Mouse (Mus musculus) heart, postnatal 4 days (tissue): ENCODE measurements around the gene Gmpr. TPM values are rescaled to one million over a fixed set of nuclear protein-coding genes. Genes with fewer than 3 reads are reported as not detected.

Source experiments
- DNase-seq: peaks from one replicate; pipeline ENCODE4 v3.0.0; 2021
- total RNA-seq, 2 experiments: library from RNA; stranded (reverse); gene quantifications; 2 replicates each; pipeline ENCODE4 v1.2.3; 2021

The Gmpr gene
- total RNA-seq, 2 experiments from 2014 or later: 161 to 187 TPM

DNA sequence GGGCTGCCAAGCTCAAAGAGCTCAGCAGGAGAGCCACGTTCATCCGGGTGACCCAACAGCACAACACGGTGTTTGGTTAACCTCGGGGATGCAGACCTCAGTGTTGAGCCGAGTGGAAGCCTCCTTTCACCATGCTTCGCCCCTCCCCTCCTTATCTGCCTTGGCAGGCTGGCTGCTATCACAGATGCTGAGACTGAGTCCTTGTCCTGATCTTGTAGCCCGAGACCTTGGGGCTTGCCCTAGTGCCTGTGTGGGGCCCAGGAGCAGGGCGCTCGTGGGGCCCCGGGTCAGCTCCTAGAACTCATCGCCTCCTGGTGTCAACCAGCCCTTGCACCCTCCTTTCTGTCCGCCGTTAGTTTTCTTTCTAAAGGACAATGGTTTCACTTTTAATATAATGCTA lies 38.7 kb downstream of the Gmpr start:
- DNase-seq: no peak

DNA sequence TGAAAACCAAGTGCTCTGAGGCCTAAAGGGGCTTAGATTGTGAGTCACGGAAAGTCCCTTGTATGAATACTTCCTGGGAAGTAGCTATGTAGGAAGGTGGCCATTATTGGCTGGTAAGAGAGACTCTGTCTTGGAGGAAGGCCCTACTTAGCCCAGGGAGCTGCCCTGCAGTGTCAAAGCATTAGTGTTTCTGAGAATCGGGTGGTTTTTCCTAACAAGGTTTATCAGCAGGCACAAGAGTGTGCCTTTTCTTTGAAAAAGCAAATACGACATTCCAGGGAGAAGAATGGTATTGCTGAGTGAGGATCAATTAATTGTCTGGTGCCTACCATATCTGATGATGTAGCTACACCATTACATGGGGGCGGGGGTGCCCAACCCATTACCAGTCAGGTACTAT lies 39.7 kb downstream of the Gmpr start:
- DNase-seq: no peak

DNA sequence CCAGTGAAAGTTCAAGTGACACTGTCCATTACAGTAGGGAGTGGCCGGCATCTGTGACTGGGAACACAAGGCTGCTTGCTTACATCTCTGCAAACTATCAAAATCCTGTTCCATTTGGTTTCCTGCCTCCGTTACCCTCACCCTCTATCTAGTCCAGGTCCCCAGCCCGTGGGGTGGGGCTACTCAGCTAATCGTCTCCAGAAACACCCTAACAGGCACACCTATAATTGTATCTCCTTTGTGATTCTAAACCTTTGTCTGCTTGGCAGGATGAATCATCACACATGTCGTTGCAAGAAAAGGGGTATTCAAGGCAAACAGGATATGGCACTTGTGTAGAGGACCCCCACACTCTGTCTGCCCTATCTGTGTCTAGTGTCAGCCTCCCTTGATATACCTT lies 40.3 kb downstream of the Gmpr start:
- no peak for DNase-seq

DNA sequence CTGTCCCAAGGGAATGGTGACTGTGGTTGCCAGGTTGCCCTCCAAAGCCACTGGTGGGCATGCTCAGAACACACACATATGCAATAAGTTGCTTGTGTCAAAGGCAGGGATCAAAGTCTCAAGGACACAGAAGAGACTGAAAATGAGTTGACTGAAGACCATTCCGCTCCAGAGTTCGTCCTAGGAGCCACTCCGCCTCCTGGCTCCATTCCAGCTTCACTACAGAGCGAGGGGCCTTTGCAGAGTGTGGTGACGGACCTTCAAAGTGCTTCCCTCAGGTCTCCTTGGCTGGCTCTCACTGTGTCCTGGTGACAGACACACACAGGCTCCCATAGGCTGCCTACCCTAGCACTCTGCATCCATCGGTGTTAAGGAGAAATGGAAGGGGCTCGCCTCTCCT lies 46.4 kb downstream of the Gmpr start:
- DNase-seq: peak; percentile 43

DNA sequence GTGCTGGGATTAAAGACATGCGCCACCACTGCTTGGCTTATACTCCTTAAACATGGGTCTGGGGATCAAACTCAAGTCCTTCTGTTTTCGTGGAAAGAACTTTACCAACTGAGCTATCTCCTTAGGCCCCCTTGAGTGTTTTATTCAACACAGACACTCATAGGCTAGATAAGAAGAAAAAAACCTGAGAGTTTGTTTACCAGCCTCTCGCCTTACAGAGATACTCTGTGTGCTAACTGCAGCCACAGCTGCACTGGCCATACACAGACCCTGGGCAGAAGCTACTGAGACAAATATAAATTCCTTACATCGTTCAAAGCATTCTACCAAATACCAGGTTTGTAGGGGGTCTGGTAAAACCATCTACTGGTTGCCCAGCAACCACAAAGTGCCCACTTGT lies 51.1 kb downstream of the Gmpr start:
- DNase-seq: no peak

DNA sequence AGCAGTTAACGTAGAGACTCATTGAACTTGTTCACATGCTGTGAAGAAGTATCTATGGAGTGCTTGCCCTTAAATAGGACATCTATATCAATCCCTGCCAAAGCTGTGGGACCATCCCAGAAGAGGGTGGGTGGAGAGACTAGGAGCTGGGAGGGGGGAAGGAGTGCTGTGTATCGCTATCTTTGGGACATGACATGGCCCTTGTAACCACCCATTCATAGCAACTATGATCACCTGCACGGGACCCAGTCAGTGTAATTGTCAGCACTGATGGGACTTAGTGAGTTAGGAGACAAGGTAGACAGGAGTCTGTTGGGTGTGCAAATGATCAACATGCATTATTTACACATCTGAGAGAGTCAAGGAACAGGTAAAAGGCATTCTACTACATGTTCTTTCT lies 52.0 kb downstream of the Gmpr start:
- DNase-seq: no peak

DNA sequence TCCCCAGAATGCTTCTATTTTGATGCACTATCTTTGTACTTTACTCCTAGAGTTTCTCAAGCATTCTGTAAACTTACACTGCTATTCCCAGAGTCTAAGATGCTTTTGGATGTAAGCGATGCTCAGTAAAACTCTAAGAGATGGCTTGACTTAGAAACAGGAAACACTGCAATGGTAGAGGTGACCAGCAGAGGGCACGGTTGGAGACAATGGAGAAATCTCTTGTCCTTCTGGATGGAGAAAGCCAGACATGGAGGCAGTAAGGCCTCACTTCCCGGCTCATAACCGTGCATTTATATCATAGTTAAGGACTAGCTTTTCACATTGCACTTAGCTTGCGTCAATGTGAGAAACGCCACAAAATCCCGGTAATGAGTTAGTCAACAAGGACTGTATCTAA lies 53.3 kb downstream of the Gmpr start:
- no peak for DNase-seq

DNA sequence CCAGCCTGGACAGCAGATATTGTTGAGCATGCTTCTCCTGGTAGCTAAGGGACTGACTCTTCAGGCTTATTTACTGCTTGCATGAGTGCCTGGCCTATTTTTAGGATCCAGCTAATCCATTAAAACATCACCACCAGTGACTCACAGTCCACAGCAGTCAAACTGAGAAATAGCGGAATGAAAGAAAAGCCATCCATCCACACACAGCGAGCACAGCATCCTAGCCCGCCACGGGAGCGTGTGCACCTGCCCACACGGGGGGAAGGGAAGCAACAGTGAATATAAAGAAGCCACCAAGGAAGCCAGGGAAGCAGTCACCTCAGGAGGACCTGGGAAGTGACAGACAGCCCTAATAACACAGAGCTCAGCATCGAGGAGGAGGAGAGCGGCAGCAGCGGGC lies 54.8 kb downstream of the Gmpr start:
- no peak for DNase-seq

DNA sequence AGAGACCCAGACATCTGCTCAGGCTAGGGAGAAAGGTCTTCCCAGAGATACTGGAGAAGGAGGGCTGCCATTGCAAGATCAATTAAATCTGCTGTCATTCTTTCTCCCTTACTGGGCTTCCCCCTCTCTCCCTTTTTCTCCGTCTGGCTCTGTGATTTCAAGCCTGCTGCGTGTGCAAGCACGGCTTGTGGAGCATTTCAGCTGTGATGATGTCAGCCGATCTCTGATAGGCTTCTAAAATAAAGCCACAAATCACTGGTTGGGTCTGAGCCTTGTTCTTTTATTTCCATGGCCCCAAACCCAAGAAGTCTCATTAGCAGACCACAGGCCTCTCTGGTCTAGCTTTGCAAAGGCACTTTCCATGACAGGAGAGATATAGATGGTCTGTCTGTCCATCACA lies 57.7 kb downstream of the Gmpr start:
- no peak for DNase-seq

DNA sequence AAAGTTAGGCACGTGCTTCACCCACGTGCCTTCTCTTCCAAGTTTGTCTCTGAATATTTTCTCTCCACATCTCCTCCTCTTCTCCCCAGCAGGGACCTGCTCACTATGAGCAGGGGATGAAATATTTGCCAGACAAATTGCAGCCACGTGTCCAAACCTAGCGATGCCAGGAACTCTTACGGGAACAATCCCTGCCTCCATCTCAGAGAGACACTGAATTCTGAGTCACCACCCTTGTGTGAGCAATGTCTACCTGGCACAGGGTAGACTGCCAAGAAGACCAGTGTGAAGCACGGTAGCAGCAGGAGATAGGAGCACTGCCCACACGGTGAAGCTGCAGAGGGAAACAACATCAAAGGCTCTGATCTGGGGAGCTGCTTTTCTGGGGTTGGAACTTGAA lies 62.7 kb downstream of the Gmpr start:
- peak; percentile 29 for DNase-seq

DNA sequence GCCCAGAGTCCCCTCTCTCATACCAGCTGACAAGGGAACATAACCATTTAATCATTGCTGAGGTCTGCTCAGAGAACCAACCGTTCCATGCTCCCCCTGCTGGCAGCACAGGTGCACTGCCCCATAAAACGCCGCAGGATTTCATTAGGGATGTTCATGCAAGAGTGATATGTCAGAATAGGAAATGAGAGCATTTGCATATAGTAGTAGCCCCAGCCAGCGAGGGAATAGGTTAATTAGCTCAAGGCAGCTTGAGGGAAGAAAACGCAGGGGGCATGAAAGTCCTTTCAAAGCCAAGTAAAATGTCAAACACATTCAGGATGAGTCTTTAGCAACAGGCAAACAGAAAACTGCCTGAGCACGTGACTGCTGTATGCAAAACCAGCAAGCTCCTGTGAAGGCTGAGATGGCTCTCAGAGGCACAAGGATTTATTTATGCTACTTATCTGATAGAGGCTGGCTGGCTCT lies 64.6 kb downstream of the Gmpr start:
- DNase-seq: peak; percentile 90

DNA sequence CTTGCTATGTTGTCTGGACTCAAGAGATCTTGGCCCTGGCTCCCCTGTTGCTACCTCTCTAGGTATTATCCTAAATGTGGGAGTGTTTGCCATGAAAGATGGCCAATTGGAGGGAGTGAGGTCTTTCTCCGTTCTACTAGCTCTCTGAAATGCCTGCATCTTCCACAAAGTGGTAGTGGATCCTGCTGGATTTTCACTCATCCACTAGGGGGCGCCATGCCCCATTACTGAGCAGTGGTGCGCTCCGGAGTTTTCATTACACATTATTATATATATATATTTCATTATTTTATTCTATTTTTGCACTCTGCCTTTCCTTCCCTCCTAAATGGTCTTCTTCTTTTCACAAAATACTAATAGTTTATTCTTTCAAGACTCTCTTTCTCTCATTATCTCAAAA lies 65.5 kb downstream of the Gmpr start:
- peak; percentile 83 for DNase-seq

DNA sequence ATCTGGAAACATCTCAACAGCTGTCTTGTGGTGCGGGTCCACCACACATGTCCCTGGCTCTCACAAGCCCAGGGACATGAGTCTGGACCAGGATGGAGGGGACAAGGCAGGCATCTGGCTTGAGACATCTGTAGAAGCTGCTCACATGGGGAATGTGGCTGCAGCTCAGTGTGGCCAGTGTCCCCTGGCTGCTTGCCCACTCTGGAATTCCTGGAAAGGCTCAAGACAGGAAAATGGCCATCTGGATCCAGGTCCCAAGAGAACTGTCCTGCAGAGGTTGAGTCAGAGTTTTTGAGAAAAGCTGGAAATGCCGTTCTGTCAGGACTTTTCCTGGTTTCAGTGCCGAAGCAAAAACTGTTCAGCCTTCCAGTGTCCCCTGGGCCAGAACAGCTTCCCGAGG lies 68.9 kb downstream of the Gmpr start:
- peak; percentile 91 for DNase-seq

DNA sequence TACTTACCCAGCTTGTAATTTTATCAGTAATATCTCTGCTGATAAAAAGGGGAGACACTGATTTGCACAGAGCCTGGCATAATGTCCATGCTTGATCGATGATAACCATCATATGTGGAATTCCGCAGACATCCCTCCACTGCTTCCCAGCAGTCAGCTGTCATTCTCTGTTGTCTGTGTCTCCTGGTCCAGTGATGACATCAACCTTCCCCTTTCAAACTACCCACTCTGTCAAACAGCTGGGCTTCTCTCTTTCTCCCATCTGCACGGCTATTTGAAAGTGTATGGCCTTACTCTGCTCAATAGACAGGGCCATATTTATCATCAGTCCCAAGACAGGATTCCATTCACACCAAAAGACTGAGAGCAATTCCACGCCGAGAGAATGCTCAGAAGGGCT lies 70.1 kb downstream of the Gmpr start:
- DNase-seq: no peak

DNA sequence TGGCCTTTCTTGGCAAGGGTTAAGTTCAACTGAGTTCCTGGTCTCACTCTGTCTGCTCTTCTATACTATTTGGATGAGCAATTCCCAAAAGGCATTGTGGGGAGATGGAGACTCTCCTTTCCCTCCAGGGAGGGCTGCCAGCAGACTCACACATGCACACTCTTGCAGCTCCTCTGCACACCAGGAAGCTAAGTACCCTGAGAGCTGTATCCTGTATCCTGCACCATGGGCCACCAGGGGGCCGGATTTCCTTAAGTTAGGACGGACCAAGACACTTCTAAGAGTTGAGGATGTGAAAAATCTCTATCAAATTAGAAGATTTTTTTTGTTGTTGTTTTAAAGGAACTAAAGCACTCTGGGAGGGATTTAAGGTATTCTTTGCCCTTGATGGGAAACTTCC lies 70.5 kb downstream of the Gmpr start:
- peak; percentile 71 for DNase-seq

DNA sequence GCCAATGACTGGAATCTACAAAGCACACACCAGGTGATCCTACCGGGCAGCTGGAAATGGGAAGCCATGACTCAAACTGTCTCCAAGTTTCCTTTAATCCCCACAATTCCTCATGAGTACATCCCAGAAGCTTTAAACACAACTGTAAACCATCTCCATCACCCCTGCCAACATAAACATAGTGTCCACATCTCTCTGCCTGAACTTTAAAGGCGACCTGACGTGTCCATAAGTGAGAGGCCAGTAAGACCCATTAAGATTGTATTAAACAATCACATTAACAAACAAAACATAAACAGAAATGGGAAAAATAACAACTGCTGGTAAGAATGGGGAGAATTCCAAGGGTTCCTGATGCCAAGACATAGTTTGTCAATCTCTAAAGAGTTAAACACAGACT lies 72.5 kb downstream of the Gmpr start:
- DNase-seq: no peak

DNA sequence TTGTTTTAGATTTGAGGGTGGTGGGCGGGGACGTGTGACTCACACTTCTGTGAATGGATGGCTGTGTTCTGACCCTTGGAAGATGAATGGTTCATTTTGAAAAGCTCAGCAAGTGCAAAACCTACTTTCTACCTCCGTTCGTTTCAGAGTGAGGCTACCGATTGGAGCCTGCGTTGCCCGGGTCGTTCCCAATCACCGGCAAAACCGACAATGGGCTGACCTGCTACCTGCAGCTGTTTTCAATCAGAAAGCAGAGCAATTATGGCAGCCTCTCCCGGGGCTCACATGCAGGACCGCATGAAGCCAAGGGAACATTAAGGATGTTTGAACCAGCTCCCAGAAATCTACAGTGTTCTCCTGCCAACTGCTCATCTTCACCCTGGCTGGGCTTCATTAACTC lies 75.0 kb downstream of the Gmpr start:
- DNase-seq: no peak

DNA sequence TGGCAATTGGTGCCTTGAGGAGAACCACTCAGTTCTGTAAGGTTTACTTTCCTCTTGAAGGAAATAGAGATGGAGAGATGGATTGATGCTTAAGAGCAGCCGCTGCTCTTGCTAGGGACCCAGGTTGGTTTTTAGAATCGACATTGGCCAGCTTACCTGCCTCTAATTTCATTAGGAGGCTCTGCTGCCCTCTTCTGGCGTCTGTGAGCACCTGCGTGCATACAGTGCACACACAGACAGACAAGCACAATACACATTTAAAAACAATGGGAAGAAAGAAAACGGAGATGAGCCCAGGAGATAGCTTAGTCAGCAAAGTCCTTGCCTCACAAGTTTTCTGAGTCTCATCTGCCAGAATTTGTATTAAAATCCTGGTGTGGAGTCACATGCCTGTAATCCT lies 75.8 kb downstream of the Gmpr start:
- DNase-seq: no peak

DNA sequence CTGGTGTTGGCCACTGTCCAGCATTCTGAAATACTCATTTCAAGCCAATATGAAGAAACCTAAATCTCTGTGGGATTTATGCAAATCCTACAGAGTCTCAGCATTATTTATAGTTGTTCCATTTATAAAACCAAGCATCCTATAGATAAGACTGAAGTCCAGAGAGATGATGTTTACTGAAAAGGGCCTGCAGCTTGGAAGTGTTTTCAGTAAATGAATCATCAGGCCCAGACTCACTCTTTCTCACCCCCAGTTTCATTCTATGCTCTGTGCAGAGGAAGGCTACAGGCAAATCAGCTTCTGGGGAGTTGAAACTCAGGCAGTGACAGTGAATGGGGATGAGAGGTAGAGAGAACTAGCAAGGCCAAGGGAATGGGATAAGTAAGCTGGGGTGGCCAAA lies 83.7 kb downstream of the Gmpr start:
- DNase-seq: no peak

DNA sequence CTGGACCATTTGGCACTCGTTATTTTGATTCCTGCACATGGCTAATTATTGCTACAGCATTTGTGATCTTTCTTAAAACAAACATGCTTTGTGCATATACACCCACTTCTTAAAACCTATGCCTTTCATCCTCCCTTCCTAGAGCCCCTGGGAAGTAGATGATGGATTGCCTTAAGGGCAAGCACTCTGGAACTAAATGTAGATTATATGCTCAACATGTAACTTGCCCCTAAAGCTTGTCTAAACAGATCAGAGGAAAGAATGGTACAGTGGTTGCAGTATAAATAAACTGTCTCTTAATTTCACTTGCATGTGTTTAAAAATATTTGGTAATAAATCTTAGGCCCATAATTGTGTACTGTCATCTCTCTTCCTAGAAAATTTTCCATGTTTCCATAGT lies 86.7 kb downstream of the Gmpr start:
- no peak for DNase-seq

DNA sequence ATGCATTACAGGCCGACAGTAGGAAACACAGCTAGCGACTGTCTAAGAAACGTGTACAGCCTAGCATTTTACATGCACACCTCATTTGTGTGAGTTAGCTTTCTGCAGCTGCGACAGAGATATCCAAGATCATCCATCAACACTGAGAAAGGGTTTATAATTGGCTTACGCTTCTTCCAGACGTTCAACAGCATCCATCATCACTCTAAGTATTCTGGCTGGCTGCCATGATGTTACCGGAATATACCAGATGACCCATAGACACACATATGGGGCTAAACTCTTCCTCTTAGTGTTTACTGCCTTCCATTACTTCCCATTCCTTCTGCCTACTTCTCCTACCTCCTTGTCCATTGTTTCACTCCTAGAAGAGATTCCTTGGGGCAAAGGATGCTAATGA lies 88.2 kb downstream of the Gmpr start:
- DNase-seq: no peak

DNA sequence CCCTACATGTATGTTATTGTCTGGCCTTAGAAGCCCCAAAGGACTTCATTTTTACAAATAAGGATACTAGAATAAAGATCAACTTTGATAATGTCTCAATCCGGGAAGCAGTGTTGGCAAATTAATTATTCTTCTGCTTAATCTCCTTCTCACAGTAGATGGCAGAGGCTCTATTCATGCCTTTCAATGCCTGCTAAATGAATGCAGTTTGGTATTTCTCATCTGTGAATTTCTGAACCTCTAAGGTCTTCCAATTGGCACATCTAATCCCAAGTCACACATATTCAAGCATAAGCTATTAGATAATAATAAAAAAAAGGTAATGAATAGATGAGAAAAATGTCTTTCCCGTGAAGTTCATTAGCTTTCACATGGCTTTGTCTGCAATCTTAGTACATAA lies 92.6 kb downstream of the Gmpr start:
- no peak for DNase-seq

DNA sequence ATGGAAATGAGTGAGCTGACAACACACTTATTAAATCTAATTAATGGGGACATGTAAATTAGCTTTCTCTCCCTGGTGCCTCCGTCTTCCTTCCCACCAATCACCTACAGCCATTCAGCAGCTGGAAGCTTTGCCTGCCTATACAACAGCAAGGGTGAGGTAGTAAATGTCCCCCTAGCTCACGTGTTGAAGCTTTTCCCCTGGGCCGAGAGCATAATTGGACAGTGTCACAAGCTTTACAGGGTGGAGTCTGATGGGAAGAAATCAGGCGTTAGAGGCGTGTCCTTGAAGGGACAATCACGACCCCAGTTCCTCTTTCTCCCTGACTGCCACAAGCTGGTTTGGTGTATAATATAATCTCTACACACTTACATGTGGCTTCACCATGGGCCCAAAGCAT lies 93.2 kb downstream of the Gmpr start:
- DNase-seq: no peak
